Mouse (Mus musculus) kidney, embryonic 16.5 days (tissue): ENCODE data around the gene Psmb7. TPM values are rescaled to one million over a fixed set of nuclear protein-coding genes. Genes with fewer than 3 reads are reported as not detected.
A peak's percentile ranks its signal among the peaks of the same experiment; 100 is the strongest.

ENCODE experiments used
- ATAC-seq: fragments of 200-750 bp; cut with Nextera tagmentation; 2 replicates; pipeline ENCODE4 v1.8.0; 2017; ENCODE audit warnings: moderate TSS enrichment; ENCODE audit not compliant: low FRiP score, low TSS enrichment
- H3K27ac ChIP-seq: fragments of 300-500 bp; sonication (generic); 2 replicates; pipeline ENCODE4 v1.5.1; 2014; ENCODE audit warnings: low read length
- H3K27me3 ChIP-seq: fragments of 300-500 bp; sonication (generic); 2 replicates; pipeline ENCODE4 v1.6.1; 2014; ENCODE audit warnings: low read length, control low read depth, mixed read lengths; ENCODE audit not compliant: insufficient read depth
- H3K36me3 ChIP-seq: fragments of 300-500 bp; sonication (generic); 2 replicates; pipeline ENCODE4 v1.6.1; 2014; ENCODE audit warnings: low read length, control low read depth, mixed read lengths; ENCODE audit not compliant: insufficient read depth
- H3K4me1 ChIP-seq: fragments of 300-500 bp; sonication (generic); 2 replicates; pipeline ENCODE4 v1.6.1; 2014; ENCODE audit warnings: low read length, control low read depth, mixed read lengths; ENCODE audit not compliant: insufficient read depth
- H3K4me2 ChIP-seq: fragments of 300-500 bp; sonication (generic); replicated peaks from 2 replicates; pipeline ENCODE4 v1.6.1; 2014; ENCODE audit warnings: low read depth, low read length
- H3K4me3 ChIP-seq: fragments of 300-500 bp; sonication (generic); 2 replicates; pipeline ENCODE4 v1.5.1; 2014; ENCODE audit warnings: mild to moderate bottlenecking, low read length
- H3K9ac ChIP-seq: fragments of 300-500 bp; sonication (generic); replicated peaks from 2 replicates; pipeline ENCODE4 v1.6.1; 2014; ENCODE audit warnings: low read length
- H3K9me3 ChIP-seq: fragments of 300-500 bp; sonication (generic); 2 replicates; pipeline ENCODE4 v1.6.1; 2016; ENCODE audit warnings: low read length, control low read depth
- WGBS: fragments of 180-500 bp; shearing (Covaris S2); extraction: QIAGEN DNeasy Blood & Tissue Kit; methylation state at CpG from one replicate; pipeline ENCODE4 v1.1.7; 2014; 5-methylcytosine and 5-hydroxymethylcytosine counted together
- polyA plus RNA-seq: library from polyadenylated mRNA; unstranded; fragments of >200 nt; fragmentation: Nextera tagmentation; extraction: Ambion mirVana; gene quantifications from 2 replicates; pipeline ENCODE4 v1.2.1, GENCODE M21; 2015

Psmb7 gene
- polyA plus RNA-seq, 1 experiment from 2014 or later = 269 TPM

DNA sequence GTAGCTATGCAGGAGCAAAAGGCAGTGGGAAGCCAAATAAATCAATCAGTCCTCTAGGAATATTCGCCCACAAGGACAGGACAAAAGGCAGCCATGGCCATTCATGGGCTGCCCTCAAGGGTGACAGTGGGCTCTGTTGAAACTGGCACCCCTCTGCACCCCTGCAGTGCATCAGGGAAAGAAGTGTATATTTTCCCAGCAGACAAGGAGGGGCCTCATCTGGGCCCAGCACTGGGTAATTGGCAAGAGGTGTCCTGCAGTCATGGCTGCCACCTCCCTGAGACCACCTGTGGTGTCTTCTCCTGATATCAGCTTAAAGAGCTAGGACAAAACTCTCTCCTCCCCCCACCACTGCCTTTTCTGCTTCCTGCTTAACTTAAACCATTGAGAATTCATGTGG lies 64.4 kb downstream of the Psmb7 start:
- WGBS = 56% methylated on average over 1 of the region's 1 CpGs
- H3K27ac ChIP-seq = no peak overlapping the region
- no peak overlapping the region for H3K4me3 ChIP-seq
- no peaks in the 10 kb centered on the region for H3K4me1 ChIP-seq
- peaks cover 9% of the 10 kb centered on the region for H3K36me3 ChIP-seq
- no peak overlapping the region for H3K9ac ChIP-seq
- no peak for ATAC-seq
- no peaks in the 10 kb centered on the region for H3K27me3 ChIP-seq
- H3K9me3 ChIP-seq = no peaks in the 10 kb centered on the region
- no peak overlapping the region for H3K4me2 ChIP-seq

DNA sequence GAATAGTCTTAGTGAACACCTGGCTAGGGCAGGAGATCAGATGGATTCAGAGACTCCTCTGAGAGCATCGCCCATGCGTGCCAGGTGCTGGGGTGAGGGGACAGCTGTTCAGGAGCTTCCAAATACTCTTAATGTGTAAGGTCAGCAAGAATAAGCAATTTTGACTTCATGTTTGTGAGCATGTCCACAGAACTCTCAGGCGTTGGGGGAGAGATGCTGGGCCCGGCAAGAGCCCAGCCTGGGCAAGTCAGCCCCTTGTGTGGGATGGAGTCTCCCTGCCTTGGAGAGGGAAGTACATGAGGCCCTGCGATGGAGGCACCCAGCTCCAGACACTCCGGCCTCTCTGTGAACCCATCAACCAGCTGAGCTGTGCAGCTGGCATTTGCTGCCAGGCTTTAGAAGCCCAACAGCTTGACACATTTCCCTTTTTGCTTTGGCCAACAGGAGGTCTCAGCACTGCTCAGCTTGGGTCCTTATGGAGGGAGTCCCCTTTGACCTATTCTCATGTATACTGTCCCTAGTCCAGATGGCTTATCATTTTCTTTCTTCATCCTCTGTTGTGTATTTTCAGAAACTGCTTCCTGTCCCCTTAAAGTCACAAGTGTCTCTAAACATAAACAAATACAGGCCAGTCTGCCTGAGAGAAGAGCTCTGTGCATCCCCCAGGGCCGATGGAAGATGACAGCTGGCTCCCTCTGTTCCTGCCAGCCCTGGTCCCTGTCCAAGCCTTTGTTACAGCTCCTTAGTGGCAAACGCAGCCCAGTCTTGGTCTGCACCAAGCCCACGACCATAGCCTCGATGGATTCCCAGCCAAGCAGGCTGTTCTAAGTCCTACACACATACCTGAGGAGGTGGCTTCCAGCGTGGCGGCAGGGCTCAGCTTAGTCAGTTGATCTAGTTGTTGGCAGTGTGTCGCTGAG lies 65.0 kb downstream of the Psmb7 start:
- no peaks in the 10 kb centered on the region for H3K9me3 ChIP-seq
- no peak overlapping the region for H3K27ac ChIP-seq
- no peaks in the 10 kb centered on the region for H3K4me1 ChIP-seq
- no peaks in the 10 kb centered on the region for H3K27me3 ChIP-seq
- no peak overlapping the region for H3K4me3 ChIP-seq
- H3K36me3 ChIP-seq = peaks cover 9% of the 10 kb centered on the region
- 70% methylated on average over 13 of the region's 13 CpGs for WGBS
- H3K9ac ChIP-seq = no peak overlapping the region
- ATAC-seq = peak; percentile 57; the same call in 1 of the 2 replicates
- no peak overlapping the region for H3K4me2 ChIP-seq

DNA sequence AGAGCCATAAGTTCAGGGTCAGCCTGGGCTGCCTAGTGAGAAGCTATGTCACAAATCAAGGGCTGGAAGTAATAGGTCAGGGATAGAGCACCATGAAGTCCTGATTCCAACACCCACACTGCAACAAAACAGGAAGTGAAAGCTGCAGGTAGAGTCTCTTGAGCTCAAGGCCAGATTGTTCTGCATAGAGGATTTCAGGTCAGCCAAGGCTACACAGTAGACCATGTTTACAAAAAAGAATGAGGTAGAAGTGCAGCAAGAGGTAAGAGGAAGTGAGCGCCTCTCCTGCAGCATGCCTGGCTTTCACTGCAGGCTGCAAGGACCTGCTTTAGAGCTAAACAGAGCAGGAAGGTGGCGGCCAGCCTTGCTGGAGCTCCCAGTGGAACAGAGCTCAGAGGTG lies 69.2 kb downstream of the Psmb7 start:
- Histone ChIP-seq H3K9ac (no peak overlapping the region), H3K9me3 (no peaks in the 10 kb centered on the region), H3K4me3 (no peak overlapping the region), H3K4me1 (no peaks in the 10 kb centered on the region), H3K36me3 (peaks cover 10% of the 10 kb centered on the region), H3K27me3 (no peaks in the 10 kb centered on the region), H3K27ac (no peak overlapping the region), H3K4me2 (no peak overlapping the region)
- WGBS = 94% methylated on average over 2 of the region's 2 CpGs
- ATAC-seq = no peak

DNA sequence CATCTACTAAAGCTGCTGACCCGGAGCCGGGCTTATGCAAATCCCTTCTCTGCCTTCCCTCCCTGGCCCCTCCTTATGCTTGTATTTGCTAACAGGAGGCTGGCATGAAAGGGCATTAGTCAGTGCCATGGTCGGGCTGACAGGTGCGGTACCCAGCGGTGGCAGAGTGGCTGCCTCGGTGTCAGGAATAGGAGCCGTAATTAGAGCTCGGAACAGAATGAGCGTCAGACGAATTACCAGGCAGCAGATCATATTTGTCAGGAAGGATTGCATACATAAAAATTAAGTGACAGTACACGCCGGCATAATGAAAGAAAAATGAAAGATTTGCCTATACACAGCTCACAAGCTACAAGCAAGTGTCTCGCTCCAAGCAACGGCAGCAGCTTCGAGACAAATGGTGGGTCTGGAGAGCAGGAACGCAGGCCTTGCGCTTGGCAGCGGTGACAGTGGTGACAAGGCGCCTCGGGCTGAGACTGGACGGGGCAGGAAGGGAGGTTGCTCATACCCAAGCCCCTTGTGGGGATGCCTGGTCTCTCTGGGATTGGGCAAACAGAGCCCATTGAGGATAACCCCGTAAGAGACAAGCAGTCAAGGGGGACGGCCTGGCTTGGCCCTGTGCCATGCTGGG lies 71.8 kb downstream of the Psmb7 start:
- Histone ChIP-seq H3K4me2 (no peak overlapping the region), H3K4me3 (no peak overlapping the region), H3K9ac (no peak overlapping the region), H3K27ac (no peak overlapping the region), H3K36me3 (peaks cover 27% of the 10 kb centered on the region), H3K9me3 (no peaks in the 10 kb centered on the region), H3K4me1 (no peaks in the 10 kb centered on the region), H3K27me3 (no peaks in the 10 kb centered on the region)
- no peak for ATAC-seq
- 89% methylated on average over 23 of the region's 23 CpGs for WGBS

DNA sequence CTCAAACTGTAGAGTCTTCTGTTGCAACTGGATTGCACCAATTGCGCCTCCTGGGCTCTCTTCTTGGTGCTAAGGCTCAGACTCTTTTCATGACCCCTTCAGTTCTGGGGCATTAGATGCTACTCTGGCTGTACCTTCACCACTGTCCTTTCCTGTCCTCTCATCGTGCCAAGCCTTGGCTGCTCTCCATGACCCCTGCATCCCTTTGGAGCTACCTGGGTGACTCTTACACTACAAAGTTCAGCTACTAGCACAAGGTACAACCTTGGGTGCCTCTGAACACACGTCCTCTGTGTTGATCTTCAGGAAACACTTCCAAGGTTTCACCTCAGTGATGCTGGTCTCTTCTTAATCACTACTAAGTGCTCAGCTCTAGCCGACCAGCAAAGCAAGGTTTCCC lies 81.3 kb downstream of the Psmb7 start:
- no peak for ATAC-seq
- peaks cover 43% of the 10 kb centered on the region for H3K36me3 ChIP-seq
- 87% methylated on average over 4 of the region's 4 CpGs for WGBS

DNA sequence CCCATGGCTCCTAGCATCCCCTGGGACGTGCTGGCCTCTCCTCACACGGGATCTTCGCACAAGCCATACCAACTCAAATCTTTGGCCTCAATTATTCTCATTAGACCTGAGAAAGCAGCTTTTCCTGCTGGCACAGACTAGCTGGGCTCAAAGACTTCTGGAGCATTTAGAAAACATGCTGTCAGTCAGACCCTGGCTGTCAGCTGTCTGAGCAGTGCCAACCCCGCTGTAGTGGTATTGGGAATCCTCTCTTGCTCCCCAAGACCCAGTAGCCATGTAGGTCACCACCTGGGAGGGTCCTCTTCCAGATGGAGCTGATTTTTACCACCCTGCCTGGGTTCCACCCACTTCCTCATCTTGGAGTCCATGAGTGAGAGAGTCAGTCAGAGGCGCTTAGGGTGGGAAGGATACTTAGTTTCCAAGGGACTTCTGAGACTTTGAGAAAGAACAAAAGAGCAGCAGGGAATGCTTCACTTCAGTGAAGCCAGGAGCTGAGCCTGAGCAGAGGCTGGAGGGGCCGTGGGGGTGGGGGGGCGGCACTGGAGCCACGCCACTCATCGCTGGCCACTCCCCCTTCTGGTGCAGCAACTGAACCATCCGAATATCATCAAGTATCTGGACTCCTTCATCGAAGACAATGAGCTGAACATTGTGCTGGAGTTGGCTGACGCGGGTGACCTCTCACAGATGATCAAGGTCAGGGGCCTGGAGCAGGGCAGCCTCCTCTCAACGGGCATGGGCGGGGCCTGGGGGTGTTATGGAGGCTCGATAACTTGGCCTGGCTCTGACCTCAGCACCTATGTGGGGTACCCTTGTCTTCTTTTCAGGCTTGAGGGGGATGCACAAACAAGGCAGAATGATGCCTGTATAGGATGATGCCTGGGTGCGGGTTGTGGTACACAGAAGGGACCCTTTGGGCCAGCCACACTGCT lies 83.3 kb downstream of the Psmb7 start:
- H3K27me3 ChIP-seq = no peaks in the 10 kb centered on the region
- H3K9me3 ChIP-seq = no peaks in the 10 kb centered on the region
- WGBS = 72% methylated on average over 17 of the region's 17 CpGs

More for the DNA sequence above, 81.3 kb downstream of the Psmb7 start:
- H3K9me3 ChIP-seq = no peaks in the 10 kb centered on the region
- no peaks in the 10 kb centered on the region for H3K4me1 ChIP-seq
- no peak overlapping the region for H3K9ac ChIP-seq
- H3K4me3 ChIP-seq = no peak overlapping the region
- H3K27me3 ChIP-seq = no peaks in the 10 kb centered on the region
- no peak overlapping the region for H3K27ac ChIP-seq
- no peak overlapping the region for H3K4me2 ChIP-seq

DNA sequence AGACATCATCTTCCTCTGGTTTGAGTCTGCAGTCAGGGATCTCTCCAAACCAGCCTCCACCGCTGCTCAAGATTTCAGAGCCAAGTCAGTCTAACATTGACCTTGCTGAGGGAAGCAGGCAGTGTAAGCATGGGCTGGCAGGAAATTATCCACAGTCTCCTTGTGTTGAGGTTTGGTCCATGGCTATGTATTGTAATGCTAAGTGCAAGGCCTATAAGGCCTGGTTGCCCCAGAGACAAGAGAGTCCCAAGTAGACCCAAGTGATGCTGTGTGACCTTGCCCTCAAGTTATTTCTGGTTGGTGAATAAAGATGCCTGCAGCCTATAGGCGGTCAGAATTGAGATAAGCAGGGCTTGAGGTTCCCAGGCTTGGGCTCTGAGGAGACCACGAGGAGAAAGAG lies 87.2 kb downstream of the Psmb7 start:
- no peak overlapping the region for H3K4me2 ChIP-seq
- peaks cover 28% of the 10 kb centered on the region for H3K36me3 ChIP-seq
- no peak overlapping the region for H3K9ac ChIP-seq
- no peak overlapping the region for H3K4me3 ChIP-seq
- no peak overlapping the region for H3K27ac ChIP-seq
- ATAC-seq = no peak
- no peaks in the 10 kb centered on the region for H3K27me3 ChIP-seq
- no peaks in the 10 kb centered on the region for H3K9me3 ChIP-seq
- H3K4me1 ChIP-seq = peaks cover 8% of the 10 kb centered on the region
- WGBS = 94% methylated on average over 3 of the region's 3 CpGs

More for the DNA sequence above, 83.3 kb downstream of the Psmb7 start:
- H3K4me1 ChIP-seq = no peaks in the 10 kb centered on the region
- H3K4me2 ChIP-seq = no peak overlapping the region
- H3K9ac ChIP-seq = no peak overlapping the region
- H3K4me3 ChIP-seq = no peak overlapping the region
- no peak for ATAC-seq
- H3K36me3 ChIP-seq = peaks cover 33% of the 10 kb centered on the region
- no peak overlapping the region for H3K27ac ChIP-seq

DNA sequence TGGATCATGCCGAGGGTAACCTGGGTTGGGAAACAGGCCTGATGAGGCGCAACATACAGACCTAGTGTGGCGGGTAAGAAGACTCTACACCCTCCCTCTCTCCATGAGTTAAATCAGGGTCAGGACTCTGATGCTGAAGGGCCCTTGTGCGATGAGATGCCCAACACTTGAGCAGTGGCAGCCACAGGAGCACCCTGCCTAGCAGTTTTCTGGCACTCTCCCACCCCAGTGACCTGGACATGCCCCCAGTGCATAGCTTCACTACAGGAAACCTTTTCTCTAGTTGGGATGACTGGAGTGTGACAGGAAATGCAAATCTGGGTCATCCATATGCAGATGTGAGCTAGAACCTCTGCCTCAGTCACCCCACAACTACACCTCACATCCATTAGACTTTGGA lies 88.2 kb downstream of the Psmb7 start:
- 88% methylated on average over 4 of the region's 4 CpGs for WGBS

DNA sequence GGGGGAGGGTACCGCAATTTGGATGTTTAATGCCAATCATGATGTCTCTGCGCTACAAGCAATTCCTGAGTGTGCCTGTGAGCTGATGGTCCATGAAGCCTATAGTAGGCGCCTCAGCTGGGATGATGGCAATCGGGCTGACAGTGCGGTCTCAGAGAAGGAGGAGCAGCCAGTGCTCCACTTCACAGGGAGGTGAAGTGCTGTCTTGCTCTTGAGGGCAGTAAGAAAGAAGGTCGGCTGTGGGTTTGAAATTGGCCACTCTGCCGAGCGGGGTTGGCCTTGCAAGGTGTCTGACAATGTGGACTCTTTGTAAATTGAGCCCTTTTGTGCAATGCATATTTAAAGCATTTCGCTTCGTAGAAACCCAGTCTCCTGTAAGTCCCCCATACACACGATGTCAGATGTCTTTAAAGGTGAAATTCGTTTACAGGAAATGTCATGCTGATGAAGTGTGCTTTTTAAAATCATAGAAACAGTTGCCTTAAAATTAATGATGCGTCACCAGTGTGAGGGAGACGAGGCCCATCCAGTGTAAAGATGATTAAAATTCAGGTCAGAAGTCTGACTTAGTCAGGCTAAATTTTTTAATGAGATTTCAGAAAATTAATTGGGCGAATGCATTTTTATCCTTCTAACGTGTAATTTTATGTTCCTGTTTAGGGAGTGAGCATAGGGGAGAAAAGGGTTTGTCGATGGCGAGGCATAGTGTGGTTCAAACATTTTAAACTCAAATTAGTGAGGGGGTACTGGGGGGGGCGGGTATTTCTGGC lies 89.5 kb downstream of the Psmb7 start:
- H3K27ac ChIP-seq = no peak overlapping the region
- no peaks in the 10 kb centered on the region for H3K27me3 ChIP-seq
- H3K36me3 ChIP-seq = peaks cover 13% of the 10 kb centered on the region
- H3K4me2 ChIP-seq = no peak overlapping the region
- H3K9me3 ChIP-seq = no peaks in the 10 kb centered on the region
- no peak overlapping the region for H3K4me3 ChIP-seq
- H3K9ac ChIP-seq = no peak overlapping the region
- no peak for ATAC-seq
- 44% methylated on average over 19 of the region's 19 CpGs for WGBS
- H3K4me1 ChIP-seq = peaks cover 8% of the 10 kb centered on the region

More for the DNA sequence above, 88.2 kb downstream of the Psmb7 start:
- no peak overlapping the region for H3K9ac ChIP-seq
- H3K36me3 ChIP-seq = peaks cover 22% of the 10 kb centered on the region
- H3K27me3 ChIP-seq = no peaks in the 10 kb centered on the region
- no peak overlapping the region for H3K27ac ChIP-seq
- no peaks in the 10 kb centered on the region for H3K9me3 ChIP-seq
- H3K4me3 ChIP-seq = no peak overlapping the region
- no peak overlapping the region for H3K4me2 ChIP-seq
- peaks cover 8% of the 10 kb centered on the region for H3K4me1 ChIP-seq
- ATAC-seq = no peak
